Mouse (Mus musculus): ENCODE data around the gene Spata7.

- TF ChIP-seq CTCF (IDR thresholded peaks at IDR 0.05; ENCODE audit: insufficient read depth, low read length), result no peak
- TF ChIP-seq POLR2A (IDR thresholded peaks at IDR 0.05; ENCODE audit: borderline replicate concordance, extremely low read depth, low read depth, low read length), result no peak
These were observed 12.9 kb upstream of the Spata7 start for GRCm38 (mm10) chr12:98614910-98615508.
